In genomic region chr3:90213956-90214684, GRCm38 (mm10) we compare ENCODE assay signal across 8 mouse cellular contexts. TPM values are rescaled to one million over a fixed set of nuclear protein-coding genes. Genes with fewer than 3 reads are reported as not detected.
DNase-seq lines count a peak whose midpoint lies in the region; ATAC-seq and TF ChIP-seq lines count a peak whose summit lies in the region.

No protein-coding gene starts in this region.

- peak overlapping the region; percentile 97 for H3K27ac ChIP-seq in forebrain, embryonic 10.5 days
- peak overlapping the region; percentile 38 for H3K27ac ChIP-seq in lung, postnatal 0 days (ENCODE audit: low read length)

- H3K4me1 ChIP-seq in erythroblast, embryonic 14.5 days (ENCODE audit: control insufficient read depth) = peaks cover 39% of the 10 kb centered on the region
- H3K4me1 ChIP-seq in forebrain, embryonic 10.5 days = peaks cover 27% of the 10 kb centered on the region
- H3K4me1 ChIP-seq in lung, postnatal 0 days (ENCODE audit: insufficient read depth, low read depth, low read length) = peaks cover 8% of the 10 kb centered on the region; the same call in 1 of the 2 replicates

- peaks cover 37% of the 10 kb centered on the region for H3K36me3 ChIP-seq in erythroblast, embryonic 14.5 days (ENCODE audit: control insufficient read depth)
- H3K36me3 ChIP-seq in forebrain, embryonic 10.5 days (replicated peaks) = peaks cover 36% of the 10 kb centered on the region
- H3K36me3 ChIP-seq in lung, postnatal 0 days (ENCODE audit: insufficient read depth, low read length) = 0 out of 2 replicates have a peak, but pooled peaks cover 9% of the 10 kb centered on the region

- H3K9ac ChIP-seq in lung, postnatal 0 days (replicated peaks; ENCODE audit: low read depth) = no peak overlapping the region; the same call in 1 of the 2 replicates

- no peaks in the 10 kb centered on the region for H3K27me3 ChIP-seq in erythroblast, embryonic 14.5 days (ENCODE audit: control insufficient read depth)
- no peaks in the 10 kb centered on the region for H3K27me3 ChIP-seq in forebrain, embryonic 10.5 days (ENCODE audit: poor library complexity, severe bottlenecking)
- H3K27me3 ChIP-seq in lung, postnatal 0 days (replicated peaks; ENCODE audit: insufficient read depth, low read length) = no peaks in the 10 kb centered on the region

- peak overlapping the region; percentile 57 for H3K4me2 ChIP-seq in lung, postnatal 0 days (replicated peaks; ENCODE audit: low read depth, low read length)

- ATAC-seq in erythroblast, adult 5-6 weeks (replicated peaks; ENCODE audit: low FRiP score, poor library complexity, severe bottlenecking) = no peak
- peak; percentile 29; the same call in 1 of the 2 replicates for ATAC-seq in lung, postnatal 0 days
- ATAC-seq in megakaryocyte-erythroid progenitor cell, adult 5-6 weeks (replicated peaks; ENCODE audit: low FRiP score, low TSS enrichment, poor library complexity, severe bottlenecking) = no peak
- no peak for ATAC-seq in monocyte, adult 5-6 weeks (replicated peaks; ENCODE audit: insufficient number of reproducible peaks, low FRiP score, low TSS enrichment, poor library complexity, severe bottlenecking)

- TF ChIP-seq EP300 in lung, postnatal 0 days (IDR thresholded peaks at IDR 0.05) = no peak

- WGBS in forebrain, embryonic 10.5 days = 14% methylated on average over 12 of the region's 12 CpGs
- 12% methylated on average over 12 of the region's 12 CpGs for WGBS in lung, postnatal 0 days

- H3K4me3 ChIP-seq in erythroblast, embryonic 14.5 days (replicated peaks) = peak overlapping the region; percentile 89
- H3K4me3 ChIP-seq in forebrain, embryonic 10.5 days = peak overlapping the region; percentile 94
- peak overlapping the region; percentile 87 for H3K4me3 ChIP-seq in lung, postnatal 0 days (ENCODE audit: low read depth, low read length)

- DNase-seq in R1 (ENCODE audit: low read depth, low spot score) = peak; percentile 42
- DNase-seq in forebrain, embryonic 10.5 days (ENCODE audit: extremely low spot score, low spot score) = no peak
- peak; percentile 47 for DNase-seq in kidney, adult 9 months
- DNase-seq in lung, postnatal 0 days (ENCODE audit: low spot score) = peak; percentile 35

- TF ChIP-seq CTCF in lung, postnatal 0 days (IDR thresholded peaks at IDR 0.05) = no peak

- no peaks in the 10 kb centered on the region for H3K9me3 ChIP-seq in erythroblast, embryonic 14.5 days (ENCODE audit: control insufficient read depth, low read length)
- no peaks in the 10 kb centered on the region for H3K9me3 ChIP-seq in forebrain, embryonic 10.5 days
- H3K9me3 ChIP-seq in lung, postnatal 0 days (ENCODE audit: low read length) = no peaks in the 10 kb centered on the region

RNA-seq across cellular contexts. Expression of gene Rab13, which starts 0.6 kb away (rescaled TPM):
- polyA plus RNA-seq in erythroblast, embryonic 14.5 days (2012) = 0.07 and 0.12 TPM in 2 replicates
- 0.77 and 1.5 TPM in 2 replicates for total RNA-seq in erythroblast, adult 5-6 weeks (2015; ENCODE audit: low replicate concordance)
- 0.84 TPM in 1 of 2 replicates, not detected in the other for total RNA-seq in erythroblast, adult 5-6 weeks (2017; ENCODE audit: low replicate concordance)
- 24.4 and 25.6 TPM in 2 replicates for polyA plus RNA-seq in forebrain, embryonic 10.5 days (2016; fragmentation: Nextera tagmentation; extraction: Ambion mirVana)
- polyA plus RNA-seq in lung, postnatal 0 days (2015; fragmentation: Nextera tagmentation; extraction: Ambion mirVana) = 30.6 and 31.0 TPM in 2 replicates
- total RNA-seq in megakaryocyte-erythroid progenitor cell, adult 5-6 weeks (2014; fragmentation: Nextera tagmentation) = 4.0 TPM in 1 of 2 replicates, not detected in the other
- total RNA-seq in megakaryocyte-erythroid progenitor cell, adult 5-6 weeks (2017) = 0.38 and 0.72 TPM in 2 replicates
- total RNA-seq in monocyte, adult 5-6 weeks (2017) = not detected in 3 replicates

RNA-seq across cellular contexts. Expression of gene Rps27, which starts 0.7 kb away (rescaled TPM):
- 25.9 and 30.7 TPM in 2 replicates for polyA plus RNA-seq in erythroblast, embryonic 14.5 days (2012)
- total RNA-seq in erythroblast, adult 5-6 weeks (2015; ENCODE audit: low replicate concordance) = 686 and 1,022 TPM in 2 replicates
- 662 and 738 TPM in 2 replicates for total RNA-seq in erythroblast, adult 5-6 weeks (2017; ENCODE audit: low replicate concordance)
- 1,069 and 1,078 TPM in 2 replicates for polyA plus RNA-seq in forebrain, embryonic 10.5 days (2016; fragmentation: Nextera tagmentation; extraction: Ambion mirVana)
- 1,752 and 1,909 TPM in 2 replicates for polyA plus RNA-seq in lung, postnatal 0 days (2015; fragmentation: Nextera tagmentation; extraction: Ambion mirVana)
- total RNA-seq in megakaryocyte-erythroid progenitor cell, adult 5-6 weeks (2014; fragmentation: Nextera tagmentation) = 6,200 and 6,584 TPM in 2 replicates
- 4,833 and 5,025 TPM in 2 replicates for total RNA-seq in megakaryocyte-erythroid progenitor cell, adult 5-6 weeks (2017)
- total RNA-seq in monocyte, adult 5-6 weeks (2017) = 4,989 to 6,509 TPM (median 5,955 TPM) in 3 replicates

RNA-seq across cellular contexts. Expression of gene Jtb, which starts 17.3 kb away (rescaled TPM):
- polyA plus RNA-seq in erythroblast, embryonic 14.5 days (2012) = 3.9 and 4.3 TPM in 2 replicates
- 23.8 and 26.5 TPM in 2 replicates for total RNA-seq in erythroblast, adult 5-6 weeks (2015; ENCODE audit: low replicate concordance)
- 7.3 and 8.9 TPM in 2 replicates for total RNA-seq in erythroblast, adult 5-6 weeks (2017; ENCODE audit: low replicate concordance)
- 89.4 and 96.6 TPM in 2 replicates for polyA plus RNA-seq in forebrain, embryonic 10.5 days (2016; fragmentation: Nextera tagmentation; extraction: Ambion mirVana)
- 148 and 154 TPM in 2 replicates for polyA plus RNA-seq in lung, postnatal 0 days (2015; fragmentation: Nextera tagmentation; extraction: Ambion mirVana)
- total RNA-seq in megakaryocyte-erythroid progenitor cell, adult 5-6 weeks (2014; fragmentation: Nextera tagmentation) = 72.0 and 95.1 TPM in 2 replicates
- 38.3 and 48.5 TPM in 2 replicates for total RNA-seq in megakaryocyte-erythroid progenitor cell, adult 5-6 weeks (2017)
- total RNA-seq in monocyte, adult 5-6 weeks (2017) = 64.6 to 97.8 TPM (median 65.2 TPM) in 3 replicates

RNA-seq across cellular contexts. Expression of gene Creb3l4, which starts 29.2 kb away (rescaled TPM):
- not detected in 2 replicates for polyA plus RNA-seq in erythroblast, embryonic 14.5 days (2012)
- not detected in 2 replicates for total RNA-seq in erythroblast, adult 5-6 weeks (2015; ENCODE audit: low replicate concordance)
- not detected in 2 replicates for total RNA-seq in erythroblast, adult 5-6 weeks (2017; ENCODE audit: low replicate concordance)
- 4.5 and 5.8 TPM in 2 replicates for polyA plus RNA-seq in forebrain, embryonic 10.5 days (2016; fragmentation: Nextera tagmentation; extraction: Ambion mirVana)
- polyA plus RNA-seq in lung, postnatal 0 days (2015; fragmentation: Nextera tagmentation; extraction: Ambion mirVana) = 2.4 and 2.8 TPM in 2 replicates
- total RNA-seq in megakaryocyte-erythroid progenitor cell, adult 5-6 weeks (2014; fragmentation: Nextera tagmentation) = not detected in 2 replicates
- total RNA-seq in megakaryocyte-erythroid progenitor cell, adult 5-6 weeks (2017) = not detected in 2 replicates
- 0.49 to 1.1 TPM in 2 of 3 replicates, not detected in the other for total RNA-seq in monocyte, adult 5-6 weeks (2017)

RNA-seq across cellular contexts. Expression of gene Slc39a1, which starts 33.9 kb away (rescaled TPM):
- polyA plus RNA-seq in erythroblast, embryonic 14.5 days (2012) = 0.20 and 0.21 TPM in 2 replicates
- total RNA-seq in erythroblast, adult 5-6 weeks (2015; ENCODE audit: low replicate concordance) = 2.5 and 10.6 TPM in 2 replicates
- 8.7 and 9.5 TPM in 2 replicates for total RNA-seq in erythroblast, adult 5-6 weeks (2017; ENCODE audit: low replicate concordance)
- polyA plus RNA-seq in forebrain, embryonic 10.5 days (2016; fragmentation: Nextera tagmentation; extraction: Ambion mirVana) = 69.6 and 75.4 TPM in 2 replicates
- 143 and 152 TPM in 2 replicates for polyA plus RNA-seq in lung, postnatal 0 days (2015; fragmentation: Nextera tagmentation; extraction: Ambion mirVana)
- 21.9 and 23.2 TPM in 2 replicates for total RNA-seq in megakaryocyte-erythroid progenitor cell, adult 5-6 weeks (2014; fragmentation: Nextera tagmentation)
- total RNA-seq in megakaryocyte-erythroid progenitor cell, adult 5-6 weeks (2017) = 27.2 and 36.8 TPM in 2 replicates
- total RNA-seq in monocyte, adult 5-6 weeks (2017) = 32.3 to 49.4 TPM (median 46.6 TPM) in 3 replicates
